Mouse (Mus musculus) 416B (cell line): ENCODE results near the gene Fetub.
A peak's percentile ranks its signal among the peaks of the same experiment; 100 is the strongest.
"Not testable (repeated sequence)": the region's sequence is repeated elsewhere in the genome, so short reads cannot be mapped to it uniquely, and the experiment has no call there.

Source experiments
- DNase-seq: peaks from one replicate; pipeline ENCODE4 v3.0.0; 2011; ENCODE audit warnings: low read depth

Gene Fetub

DNA sequence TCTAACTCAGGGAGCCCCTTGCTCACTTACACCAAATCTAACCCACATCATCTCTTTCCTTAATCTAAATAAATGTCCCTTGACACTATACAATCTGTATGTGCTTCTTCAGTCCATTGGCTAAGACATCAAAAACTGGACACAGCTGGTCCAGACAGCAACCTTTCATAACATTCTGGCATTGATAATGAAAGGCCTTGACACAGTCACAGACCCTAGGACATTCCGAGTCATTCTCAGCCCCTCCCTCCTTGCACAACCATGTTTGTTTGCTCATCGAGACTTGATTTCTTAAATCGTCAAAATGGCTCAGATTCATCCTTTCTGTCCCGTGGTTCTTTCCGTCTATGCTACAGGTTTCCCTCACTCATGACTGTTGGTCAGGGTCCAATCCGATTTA lies 8.8 kb upstream of the Fetub start:
- DNase-seq = no peak

DNA sequence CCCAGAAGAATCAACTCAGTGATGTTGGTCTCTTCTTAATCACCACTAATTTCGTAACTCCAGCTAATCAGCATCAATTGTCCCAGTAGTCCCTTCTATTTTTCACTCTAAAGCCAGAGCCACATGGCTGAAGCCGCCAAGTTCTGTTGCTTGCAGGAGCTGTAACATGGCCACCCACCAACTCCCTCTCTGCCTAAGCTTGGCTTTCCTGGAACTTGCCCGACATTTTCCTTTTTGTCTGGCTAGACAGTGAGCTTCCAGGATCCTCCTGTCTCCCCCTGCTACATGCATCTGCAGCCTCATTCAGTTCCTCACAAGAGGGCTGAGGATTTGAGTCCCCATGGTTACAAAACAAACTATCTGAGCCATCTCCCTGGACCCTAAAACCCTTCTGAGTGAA lies 6.1 kb upstream of the Fetub start:
- no peak for DNase-seq

DNA sequence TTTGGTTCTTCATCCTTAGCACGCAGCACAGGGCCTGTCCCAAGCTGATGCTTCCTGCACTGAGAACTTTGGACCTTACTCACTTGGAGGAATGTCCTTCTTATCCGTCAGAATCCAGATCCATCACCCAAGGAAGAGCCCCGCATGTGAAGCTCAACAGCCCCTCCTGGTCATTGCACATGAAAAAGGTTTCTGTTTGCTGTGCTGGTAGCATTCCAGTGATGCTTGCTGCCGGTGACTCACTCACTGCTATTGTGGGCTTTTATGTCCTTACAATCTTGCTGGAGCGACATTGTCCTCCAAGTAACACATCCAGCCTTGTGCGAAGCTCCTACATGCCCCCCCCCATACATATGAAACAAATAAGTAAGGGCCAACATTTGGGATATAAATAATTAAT lies 5.2 kb upstream of the Fetub start:
- no peak for DNase-seq

DNA sequence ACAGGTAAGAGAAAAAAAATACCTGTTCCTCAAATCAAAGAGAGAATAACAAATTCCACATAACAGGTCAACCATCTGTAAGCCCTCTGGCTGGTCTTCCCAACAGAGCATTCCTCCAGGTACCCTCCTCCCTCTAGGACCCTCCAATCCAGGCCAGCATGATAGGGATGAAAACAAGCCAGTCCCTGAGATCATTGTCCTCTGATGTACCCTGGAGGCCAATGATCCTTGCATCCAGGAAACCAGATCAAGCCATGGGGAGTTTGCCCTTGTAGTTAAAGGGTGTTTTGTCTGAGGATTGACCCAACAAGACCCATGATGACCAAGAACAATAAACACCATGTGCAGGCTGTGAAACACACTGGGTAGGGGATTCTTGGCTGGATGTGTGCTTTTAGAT lies 3.9 kb upstream of the Fetub start:
- no peak for DNase-seq

DNA sequence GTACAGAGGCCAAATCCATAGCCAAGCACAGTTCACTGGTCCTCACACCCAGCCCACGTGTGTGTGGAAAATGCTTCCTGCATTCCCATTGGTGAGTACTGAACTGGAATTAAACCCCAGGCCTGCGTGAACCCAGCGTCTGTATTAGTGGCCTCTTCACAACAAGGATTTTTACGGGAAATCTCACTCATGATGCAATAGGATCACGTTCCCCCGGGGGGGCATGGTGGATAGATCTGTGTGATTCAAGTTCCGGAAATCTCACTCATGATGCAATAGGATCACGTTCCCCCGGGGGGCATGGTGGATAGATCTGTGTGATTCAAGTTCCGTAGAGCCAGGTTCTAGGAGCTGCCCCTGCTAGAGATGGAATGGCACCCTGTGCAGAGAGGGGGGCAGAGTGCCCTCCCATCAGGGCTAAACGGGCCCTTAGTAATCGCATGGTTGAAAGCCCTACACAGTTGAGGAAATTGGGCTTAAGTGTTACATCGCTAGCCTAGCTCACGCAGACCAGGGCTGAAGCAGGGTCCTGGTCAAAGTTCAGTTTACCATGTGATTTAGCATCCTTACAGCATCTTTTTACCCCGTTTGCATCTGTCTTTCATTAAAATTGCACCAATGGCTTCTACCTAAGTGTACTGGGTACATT lies 654 bp downstream of the Fetub start:
- DNase-seq = no peak

DNA sequence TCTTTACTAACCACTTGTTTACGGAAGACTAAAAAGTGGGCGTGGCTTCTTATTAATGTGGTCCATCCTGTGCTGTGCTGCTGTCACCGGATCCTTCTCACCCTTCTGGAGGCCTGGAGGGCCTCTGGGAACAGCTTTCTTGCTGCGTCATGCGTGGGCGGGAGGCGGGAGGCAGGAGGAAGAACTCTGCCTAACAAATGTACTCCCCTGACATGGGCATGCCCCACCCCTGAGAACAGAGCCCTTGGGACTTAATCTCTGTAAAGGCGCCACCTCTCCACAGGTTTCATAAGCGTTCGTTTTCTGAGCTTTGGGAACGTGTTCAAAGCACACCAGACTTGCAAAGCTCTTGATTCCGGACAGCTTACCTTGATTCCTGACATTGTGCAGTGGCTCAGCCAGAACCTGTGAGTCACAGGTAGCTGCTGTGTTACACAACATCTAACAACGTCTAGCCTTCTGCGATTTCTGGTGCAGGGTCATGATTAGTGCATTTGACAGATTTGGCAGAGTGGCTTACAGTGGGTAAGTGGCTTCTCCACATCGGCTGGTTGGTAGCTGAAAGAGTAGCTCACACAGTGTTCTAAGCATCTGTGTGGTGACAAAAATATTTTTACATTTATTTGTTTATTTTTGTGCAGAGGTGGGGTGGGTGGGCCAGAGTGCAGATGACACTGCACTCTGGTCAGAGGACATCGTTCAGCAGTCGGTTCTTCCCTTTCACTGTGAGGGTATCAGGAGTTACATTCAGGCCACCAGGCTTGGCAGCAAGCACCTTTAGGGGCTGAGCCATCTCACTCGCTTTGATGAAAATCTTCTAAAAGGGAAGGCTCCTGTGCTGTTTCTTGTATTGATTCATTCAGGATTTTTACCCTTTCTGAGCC lies 2.1 kb downstream of the Fetub start:
- DNase-seq = peak; percentile 44

DNA sequence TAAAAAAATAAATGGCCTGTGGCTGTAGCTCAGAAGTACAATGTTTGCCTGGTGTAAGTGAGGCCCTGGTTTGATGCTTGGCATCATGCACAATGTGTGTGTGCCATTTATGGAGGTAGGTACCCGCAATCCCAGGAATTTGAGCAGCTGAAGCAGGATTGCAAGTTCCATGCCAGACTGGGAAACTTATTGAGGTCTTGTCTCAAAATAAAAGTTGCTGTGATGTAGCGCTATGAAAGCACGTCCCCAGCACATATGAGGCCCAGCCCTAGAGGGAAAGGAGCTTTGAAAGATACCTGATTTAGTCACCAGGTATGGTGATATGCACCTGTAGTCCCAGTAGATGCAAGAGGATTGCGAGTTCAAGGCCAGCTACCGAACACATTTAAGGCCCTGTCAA lies 3.6 kb downstream of the Fetub start:
- no peak for DNase-seq

DNA sequence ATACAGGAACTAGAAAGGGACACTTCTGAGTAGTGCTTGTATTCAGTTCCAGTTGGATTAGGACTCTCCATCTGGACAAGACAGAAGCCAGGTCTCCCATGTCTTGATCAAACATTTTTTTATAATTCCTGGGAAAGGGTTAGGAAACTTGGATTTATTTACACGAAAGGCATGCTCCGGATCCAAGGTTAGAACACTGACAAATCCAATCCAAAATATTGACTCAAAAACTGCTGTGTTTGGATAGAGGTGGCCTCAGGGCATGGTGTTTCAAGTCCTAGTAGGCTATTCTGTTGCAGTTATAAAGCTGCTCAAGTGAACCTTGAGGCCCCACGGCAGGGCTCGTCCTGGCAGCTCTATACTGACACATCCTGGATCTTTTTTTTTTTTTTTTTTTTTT lies 4.3 kb downstream of the Fetub start:
- DNase-seq = no peak

DNA sequence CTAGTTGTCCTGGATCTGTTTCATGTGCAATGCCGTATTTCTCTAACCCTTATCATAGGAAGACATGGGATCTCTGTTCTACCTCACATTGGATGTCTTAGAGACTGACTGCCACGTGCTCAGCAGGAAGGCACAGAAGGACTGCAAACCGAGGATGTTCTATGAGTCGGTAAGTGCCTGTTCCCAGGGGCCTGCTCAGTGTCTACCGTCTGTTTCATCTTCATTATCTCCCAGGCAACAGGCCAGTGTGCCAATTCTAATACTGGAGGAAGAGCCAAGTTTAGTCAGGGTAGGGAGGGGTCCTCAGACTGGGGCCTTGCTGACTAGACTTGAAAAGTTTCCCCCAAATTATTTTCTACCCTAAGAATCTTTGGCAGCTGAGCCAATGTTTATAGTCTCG lies 11.4 kb downstream of the Fetub start:
- no peak for DNase-seq

DNA sequence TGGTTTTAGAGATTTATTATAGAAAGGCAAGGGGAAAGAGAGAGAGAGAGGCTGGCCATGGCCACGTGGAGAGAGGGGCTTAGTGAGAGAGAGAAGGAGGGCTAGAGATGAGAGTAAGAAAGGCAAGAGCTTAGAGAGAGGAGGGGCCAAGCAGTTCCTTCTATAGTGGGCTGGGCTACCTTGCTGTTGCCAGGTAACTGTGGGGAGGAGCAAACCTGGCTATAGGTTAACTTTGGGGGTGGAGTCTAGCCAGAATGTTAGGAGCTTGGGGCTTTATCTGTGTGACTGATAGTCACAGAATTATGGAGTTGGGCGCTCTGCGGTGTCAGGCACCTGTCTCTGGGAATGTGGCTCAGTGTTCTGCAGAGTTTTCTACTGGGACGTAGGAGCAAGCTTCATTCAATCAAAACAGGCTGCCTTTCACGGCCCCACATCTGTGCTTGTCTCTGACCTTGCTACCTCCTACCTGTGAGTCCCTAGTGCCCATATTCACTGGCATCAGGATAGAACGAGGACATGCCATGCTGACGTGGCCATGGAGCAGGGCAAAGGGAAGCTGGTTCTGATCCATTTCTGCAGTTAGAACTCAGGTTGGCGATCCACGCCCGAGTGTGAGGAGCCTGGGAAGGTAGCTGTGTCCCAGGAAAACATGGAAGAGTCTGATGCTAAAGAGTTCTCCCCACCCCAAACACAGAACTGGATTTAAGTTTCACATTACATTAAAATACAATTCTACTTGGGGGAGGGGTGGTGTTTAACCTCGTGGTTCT lies 13.5 kb downstream of the Fetub start:
- DNase-seq = no peak

DNA sequence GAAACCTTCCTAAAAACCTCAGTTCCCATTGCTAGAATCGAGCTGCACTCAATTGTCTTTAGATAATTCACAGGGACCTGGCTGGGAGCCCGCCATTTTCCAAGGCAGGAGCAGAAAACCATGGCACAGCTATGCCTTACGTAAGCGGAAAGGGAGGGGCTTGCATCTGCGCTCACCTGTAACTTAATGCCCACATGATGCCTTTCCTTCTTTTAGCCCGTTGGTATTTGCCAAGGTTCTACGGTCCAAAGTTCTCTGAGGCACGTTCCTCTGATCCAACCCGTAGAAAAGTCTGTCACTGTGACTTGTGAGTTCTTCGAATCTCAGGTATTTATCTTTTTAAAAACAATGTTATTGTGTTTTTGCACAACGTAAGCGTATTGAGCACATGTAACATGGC lies 19.5 kb downstream of the Fetub start:
- DNase-seq = no peak

DNA sequence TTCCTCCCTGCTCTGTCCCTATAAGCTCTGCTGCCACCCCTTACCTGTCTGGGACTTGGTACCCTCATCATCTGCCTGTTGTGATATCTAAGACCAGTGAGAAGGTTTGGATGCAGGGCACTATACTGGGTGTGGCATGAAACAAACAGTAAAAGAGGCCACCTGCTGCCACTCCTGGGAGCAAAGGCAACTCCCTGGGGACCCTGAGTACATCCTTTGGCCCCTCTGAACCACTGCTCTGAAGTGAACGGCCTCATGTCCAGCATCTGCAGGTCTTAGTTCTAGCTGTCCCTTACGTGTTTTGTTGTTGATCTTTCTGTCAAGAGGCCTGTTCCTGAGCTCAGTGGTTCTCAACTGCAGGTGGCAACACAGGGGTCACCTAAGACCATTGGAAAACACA lies 20.4 kb downstream of the Fetub start:
- DNase-seq = no peak

DNA sequence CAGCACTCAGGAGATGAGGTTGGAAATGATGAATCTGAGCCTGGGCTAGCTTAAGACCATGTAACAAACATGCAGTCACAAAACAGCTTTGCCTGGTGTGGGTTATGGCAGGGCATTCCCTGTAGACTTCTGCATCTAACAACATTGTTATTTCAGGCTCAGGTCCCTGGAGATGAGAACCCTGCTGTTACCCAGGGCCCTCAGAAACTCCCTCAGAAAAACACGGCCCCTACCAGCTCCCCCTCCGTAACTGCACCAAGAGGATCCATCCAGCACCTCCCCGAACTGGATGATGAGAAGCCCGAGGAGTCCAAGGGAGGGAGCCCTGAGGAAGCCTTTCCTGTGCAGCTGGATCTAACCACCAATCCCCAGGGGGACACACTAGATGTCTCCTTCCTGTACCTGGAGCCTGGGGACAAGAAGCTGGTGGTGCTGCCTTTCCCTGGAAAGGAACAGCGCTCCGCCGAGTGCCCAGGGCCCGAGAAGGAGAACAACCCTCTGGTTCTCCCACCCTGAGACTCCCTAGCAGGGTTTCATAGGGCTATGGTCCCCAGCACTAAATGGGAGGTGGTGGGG lies 21.1 kb downstream of the Fetub start:
- no peak for DNase-seq

DNA sequence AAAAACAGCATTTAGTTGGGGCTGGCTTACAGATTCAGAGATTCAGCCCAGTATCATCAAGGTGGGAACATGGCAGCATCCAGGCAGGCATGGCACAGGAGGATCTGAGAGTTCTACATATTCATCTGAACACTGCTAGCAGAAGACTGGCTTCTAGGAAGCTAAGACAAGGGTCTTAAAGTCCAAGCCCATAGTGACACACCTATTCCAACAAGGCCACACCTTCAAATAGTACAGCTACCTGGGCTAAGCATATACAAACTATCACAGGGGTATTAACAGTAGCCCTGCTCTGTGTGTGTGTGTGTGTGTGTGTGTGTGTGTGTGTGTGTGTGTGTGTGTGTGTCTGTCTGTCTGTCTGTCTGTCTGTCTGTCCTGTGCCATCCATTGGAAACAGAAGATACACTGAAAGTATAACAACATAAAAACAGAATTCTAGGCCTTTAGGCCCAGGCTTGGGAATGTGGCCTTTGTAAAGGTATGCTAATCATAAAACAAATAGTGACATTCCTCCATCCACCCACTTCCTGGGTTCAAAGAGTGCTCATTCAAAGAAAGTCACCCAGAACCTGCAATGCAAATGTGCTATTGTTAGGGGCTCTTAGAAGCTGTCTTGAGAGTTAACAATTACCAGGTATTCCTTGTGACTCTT lies 23.8 kb downstream of the Fetub start:
- not testable (repeated sequence) for DNase-seq

DNA sequence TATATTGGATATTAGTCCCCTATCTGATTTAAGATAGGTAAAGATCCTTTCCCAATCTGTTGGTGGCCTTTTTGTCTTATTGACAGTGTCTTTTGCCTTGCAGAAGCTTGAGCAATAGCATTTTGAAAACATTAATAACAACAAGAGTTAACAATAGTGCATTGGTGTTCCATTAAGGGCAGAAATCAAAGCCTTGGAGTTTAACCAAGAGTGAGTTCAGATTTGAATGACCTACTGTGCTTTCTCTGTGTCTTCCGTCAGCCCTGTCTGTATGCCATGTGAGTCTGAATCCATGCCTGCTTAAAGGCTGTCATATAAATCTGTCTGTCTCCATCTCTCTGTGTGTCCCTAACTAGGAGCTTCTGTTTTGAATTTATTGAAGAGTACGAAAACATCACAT lies 29.2 kb downstream of the Fetub start:
- DNase-seq = no peak

DNA sequence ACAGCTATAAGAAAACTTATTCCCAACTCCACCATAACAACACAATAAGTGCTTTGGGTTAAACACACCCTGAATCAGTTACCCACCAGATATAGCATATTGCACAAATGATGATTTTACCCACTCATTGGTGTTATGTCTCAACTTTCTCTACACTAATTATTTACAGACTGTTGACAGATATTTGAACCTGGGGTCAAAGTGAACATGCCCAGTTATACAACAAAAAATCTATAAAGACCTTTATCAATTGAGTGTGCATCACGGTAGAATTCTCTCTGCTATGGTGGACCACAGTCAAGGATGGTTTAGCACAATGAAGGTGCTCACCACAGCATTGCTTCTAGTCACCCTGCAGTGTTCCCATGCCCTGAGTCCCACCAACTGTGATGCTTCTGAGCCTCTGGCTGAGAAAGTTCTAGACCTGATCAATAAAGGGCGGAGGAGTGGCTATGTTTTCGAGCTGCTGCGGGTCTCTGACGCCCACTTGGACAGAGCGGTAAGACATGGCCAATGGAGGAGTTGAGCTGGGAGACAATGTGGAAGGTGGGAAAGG lies 32.8 kb downstream of the Fetub start, which contains the start of gene Hrg:
TSS of gene Hrg (plus strand) at position 233 of the 556 bp plus-strand sequence.
- DNase-seq = no peak

DNA sequence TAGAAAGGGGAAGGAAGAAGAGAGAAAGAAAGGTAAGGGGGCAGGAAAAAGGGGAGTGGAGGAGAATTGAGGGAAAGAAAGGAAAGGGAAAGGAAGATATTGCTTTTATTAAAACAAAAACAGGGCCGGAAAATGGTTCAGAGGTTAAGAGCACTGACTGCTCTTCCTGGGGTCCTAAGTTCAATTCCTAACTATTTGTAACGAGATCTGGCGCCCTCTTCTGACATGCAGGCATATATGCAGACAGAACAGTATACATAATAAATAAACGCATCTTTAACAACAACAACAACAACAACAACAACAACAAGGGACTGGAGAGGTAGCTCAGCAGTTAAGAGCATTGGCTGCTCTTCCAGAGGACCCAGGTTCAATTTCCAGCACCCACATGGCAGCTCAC lies 34.9 kb downstream of the Fetub start:
- peak; percentile 28 for DNase-seq

DNA sequence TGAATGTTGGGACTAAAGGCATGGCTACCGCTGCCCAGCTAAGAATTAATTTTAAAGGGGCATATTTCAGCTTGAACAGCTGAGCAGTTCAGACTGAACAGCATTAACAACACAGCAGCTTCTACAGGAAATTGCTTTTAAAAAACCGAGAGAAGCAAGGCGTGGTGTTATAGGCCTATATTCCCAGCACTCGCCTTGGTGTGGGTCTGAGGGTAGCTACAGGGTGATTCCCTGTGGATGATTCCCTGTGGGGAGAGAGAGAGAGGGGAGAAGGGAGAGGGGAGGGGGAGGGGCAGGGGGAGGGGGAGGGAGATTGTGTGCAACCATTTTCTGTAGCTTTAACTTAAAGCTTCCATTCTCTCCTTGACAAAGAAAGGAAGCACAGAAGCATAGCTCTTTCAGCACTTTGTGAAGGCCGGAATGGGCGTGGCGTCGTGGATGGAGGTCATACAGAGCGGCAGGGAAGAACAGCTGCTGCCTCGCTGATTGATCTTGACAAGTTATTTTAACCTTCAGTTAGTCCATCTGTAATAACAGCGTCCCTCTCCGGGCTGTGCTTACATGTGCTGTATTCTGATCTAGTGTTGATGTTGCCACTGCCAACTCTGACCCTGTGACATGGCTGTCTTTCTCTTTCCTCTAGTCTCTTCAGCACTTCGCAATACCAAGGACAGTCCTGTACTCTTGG lies 37.4 kb downstream of the Fetub start:
- DNase-seq = no peak

DNA sequence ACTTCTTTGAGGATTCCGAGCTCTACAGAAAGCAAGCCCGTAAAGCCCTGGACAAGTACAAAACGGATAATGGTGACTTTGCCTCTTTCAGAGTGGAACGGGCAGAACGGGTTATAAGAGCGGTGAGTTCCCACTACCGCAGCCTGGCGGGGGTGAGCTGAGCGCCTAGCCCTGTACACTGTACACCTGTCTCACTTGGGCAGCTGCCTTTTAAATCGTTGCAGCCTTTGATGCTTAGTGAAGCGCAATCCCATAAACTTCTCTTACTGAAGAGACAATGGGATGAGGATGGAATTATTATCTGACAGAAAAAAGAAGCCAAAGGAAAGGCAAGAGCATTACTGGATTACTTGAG lies 37.9 kb downstream of the Fetub start:
- no peak for DNase-seq

DNA sequence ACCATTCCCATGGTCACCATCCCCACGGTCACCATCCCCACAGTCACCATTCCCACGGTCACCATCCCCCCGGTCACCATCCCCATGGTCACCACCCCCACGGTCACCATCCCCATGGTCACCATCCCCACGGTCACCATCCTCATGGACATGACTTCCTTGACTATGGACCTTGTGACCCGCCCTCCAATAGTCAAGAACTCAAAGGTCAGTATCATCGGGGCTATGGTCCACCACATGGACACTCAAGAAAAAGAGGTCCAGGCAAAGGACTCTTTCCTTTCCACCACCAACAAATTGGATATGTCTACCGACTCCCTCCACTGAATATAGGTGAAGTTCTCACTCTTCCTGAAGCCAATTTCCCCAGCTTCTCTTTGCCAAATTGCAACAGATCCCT lies 42.9 kb downstream of the Fetub start:
- DNase-seq = no peak

DNA sequence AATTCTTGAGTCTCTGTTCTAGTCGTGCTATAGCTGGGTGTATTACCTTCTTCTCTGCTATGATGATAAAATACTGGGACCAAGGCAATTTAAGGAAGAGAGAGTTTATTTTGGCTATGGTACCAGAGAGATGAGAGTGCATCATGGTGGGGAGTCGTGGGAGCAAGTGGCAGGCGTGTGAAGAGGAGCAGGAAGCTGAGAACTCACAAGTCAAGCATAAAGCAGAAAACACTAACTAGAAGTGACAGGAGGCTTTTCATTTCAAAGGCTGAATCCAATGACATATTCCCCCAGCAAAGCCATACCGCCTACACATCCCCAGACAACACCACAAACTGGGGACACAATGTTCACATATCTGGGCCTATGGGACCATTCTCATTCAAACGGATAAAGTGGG lies 44.1 kb downstream of the Fetub start:
- DNase-seq = no peak
